Mouse (Mus musculus) testis, adult 2 months (tissue): ENCODE measurements around the gene Sec11a. TPM values are rescaled to one million over a fixed set of nuclear protein-coding genes. Genes with fewer than 3 reads are reported as not detected.
"Not testable (repeated sequence)": the region's sequence is repeated elsewhere in the genome, so short reads cannot be mapped to it uniquely, and the experiment has no call there.

Experiments
- H3K27ac ChIP-seq: fragments of 200-500 bp; 2 replicates; pipeline ENCODE4 v1.5.1; 2012; ENCODE audit warnings: low read depth, low read length; ENCODE audit not compliant: control insufficient read depth, insufficient read depth
- H3K27me3 ChIP-seq: fragments of 200-500 bp; 2 replicates; pipeline ENCODE4 v1.6.1; 2012; ENCODE audit warnings: mild to moderate bottlenecking, low read length, moderate library complexity; ENCODE audit not compliant: control insufficient read depth, insufficient read depth
- H3K36me3 ChIP-seq: fragments of 200-500 bp; 2 replicates; pipeline ENCODE4 v1.6.1; 2012; ENCODE audit warnings: mild to moderate bottlenecking, low read length; ENCODE audit not compliant: control insufficient read depth, insufficient read depth
- H3K4me1 ChIP-seq: fragments of 200-500 bp; 2 replicates; pipeline ENCODE4 v1.6.1; 2012; ENCODE audit warnings: low read length; ENCODE audit not compliant: control insufficient read depth, insufficient read depth
- H3K4me3 ChIP-seq: fragments of 200-500 bp; 2 replicates; pipeline ENCODE4 v1.5.1; 2012; ENCODE audit warnings: low read depth, mild to moderate bottlenecking, low read length, moderate library complexity, mixed read lengths; ENCODE audit not compliant: control insufficient read depth
- CTCF ChIP-seq: fragments of 200-500 bp; IDR thresholded peaks from 2 replicates; pipeline ENCODE4 v1.5.1; 2012; ENCODE audit warnings: low read depth, mild to moderate bottlenecking, inconsistent platforms, low read length, moderate library complexity; ENCODE audit not compliant: control insufficient read depth, insufficient read depth, insufficient replicate concordance
- POLR2A ChIP-seq: fragments of 200-500 bp; IDR thresholded peaks from 2 replicates; pipeline ENCODE4 v1.6.1; 2012; ENCODE audit warnings: low read depth, mild to moderate bottlenecking, inconsistent platforms, low read length, moderate library complexity; ENCODE audit not compliant: control insufficient read depth
- polyA plus RNA-seq: library from polyadenylated mRNA; depleted of rRNA; stranded (reverse); fragments of >200 nt; gene quantifications from 2 replicates; pipeline ENCODE4 v1.2.3, GENCODE M21; 2012

The Sec11a gene
- polyA plus RNA-seq, 1 experiment, result 52.0 TPM

- H3K4me1 ChIP-seq, result peaks cover 10% of the 10 kb centered on the region
- TF ChIP-seq POLR2A, result no peak
- TF ChIP-seq CTCF, result no peak
- H3K4me3 ChIP-seq, result no peak overlapping the region
- no peaks in the 10 kb centered on the region for H3K36me3 ChIP-seq
- H3K27me3 ChIP-seq, result no peaks in the 10 kb centered on the region
- no peak overlapping the region for H3K27ac ChIP-seq
These were observed 44.5 kb upstream of the Sec11a start for GRCm38 (mm10) chr7:80992063-80992462.

- H3K4me1 ChIP-seq, result peaks cover 10% of the 10 kb centered on the region
- H3K27me3 ChIP-seq, result no peaks in the 10 kb centered on the region
- H3K27ac ChIP-seq, result no peak overlapping the region
- H3K4me3 ChIP-seq, result no peak overlapping the region
- no peak for TF ChIP-seq CTCF
- TF ChIP-seq POLR2A, result no peak
- no peaks in the 10 kb centered on the region for H3K36me3 ChIP-seq
These were observed 44.0 kb upstream of the Sec11a start for GRCm38 (mm10) chr7:80991589-80991988.

- H3K27me3 ChIP-seq, result no peaks in the 10 kb centered on the region
- no peak overlapping the region for H3K4me3 ChIP-seq
- no peak overlapping the region for H3K27ac ChIP-seq
- peaks cover 10% of the 10 kb centered on the region for H3K4me1 ChIP-seq
- no peak for TF ChIP-seq CTCF
- TF ChIP-seq POLR2A, result no peak
- no peaks in the 10 kb centered on the region for H3K36me3 ChIP-seq
These were observed 42.7 kb upstream of the Sec11a start for GRCm38 (mm10) chr7:80990276-80990675.

- Histone ChIP-seq H3K27ac (no peak overlapping the region), H3K36me3 (no peaks in the 10 kb centered on the region), H3K4me3 (no peak overlapping the region), H3K27me3 (no peaks in the 10 kb centered on the region), H3K4me1 (peaks cover 4% of the 10 kb centered on the region)
- no peak for TF ChIP-seq POLR2A
- no peak for TF ChIP-seq CTCF
These were observed 40.4 kb upstream of the Sec11a start for GRCm38 (mm10) chr7:80987805-80988625.

- Histone ChIP-seq H3K4me3 (no peak overlapping the region), H3K27me3 (no peaks in the 10 kb centered on the region), H3K36me3 (no peaks in the 10 kb centered on the region), H3K27ac (no peak overlapping the region), H3K4me1 (no peaks in the 10 kb centered on the region)
- TF ChIP-seq CTCF (no peak), POLR2A (no peak)
These were observed 39.0 kb upstream of the Sec11a start for GRCm38 (mm10) chr7:80986458-80987187.

GRCm38 (mm10) chr7:80980566-80980965 is 33.0 kb upstream of the Sec11a start:
- no peak for TF ChIP-seq POLR2A
- no peak for TF ChIP-seq CTCF
- Histone ChIP-seq H3K4me1 (peaks cover 3% of the 10 kb centered on the region; the same call in 1 of the 2 replicates), H3K27ac (no peak overlapping the region), H3K4me3 (no peak overlapping the region), H3K27me3 (no peaks in the 10 kb centered on the region), H3K36me3 (no peaks in the 10 kb centered on the region)

GRCm38 (mm10) chr7:80973638-80974015 is 26.0 kb upstream of the Sec11a start:
- H3K36me3 ChIP-seq, H3K4me3 ChIP-seq: not testable (repeated sequence)

GRCm38 (mm10) chr7:80972920-80973637 is 25.5 kb upstream of the Sec11a start:
- not testable (repeated sequence) for H3K27me3 ChIP-seq, H3K4me3 ChIP-seq, H3K4me1 ChIP-seq, H3K27ac ChIP-seq, H3K36me3 ChIP-seq

More at GRCm38 (mm10) chr7:80973638-80974015, 26.0 kb upstream of the Sec11a start:
- not testable (repeated sequence) for H3K4me1 ChIP-seq, H3K27ac ChIP-seq, H3K27me3 ChIP-seq
